Mouse (Mus musculus): ENCODE results near the gene Mthfd1. TPM values are rescaled to one million over a fixed set of nuclear protein-coding genes. Genes with fewer than 3 reads are reported as not detected.
A peak's percentile ranks its signal among the peaks of the same experiment; 100 is the strongest.

The Mthfd1 gene
- polyA plus RNA-seq, 1 experiment from 2014 or later: 52.5 TPM

- Histone ChIP-seq H3K4me3 (no peak overlapping the region), H3K27ac (replicated peaks) (no peak overlapping the region), H3K4me1 (peaks cover 9% of the 10 kb centered on the region), H3K4me2 (replicated peaks) (no peak overlapping the region), H3K9me3 (no peaks in the 10 kb centered on the region), H3K36me3 (peaks cover 20% of the 10 kb centered on the region), H3K9ac (replicated peaks) (no peak overlapping the region), H3K27me3 (no peaks in the 10 kb centered on the region)
- no peak for ATAC-seq (ENCODE audit: low FRiP score, low read depth)
- WGBS: 80% methylated on average over 9 of the region's 9 CpGs
Observed at GRCm38 (mm10) chr12:76306852-76307561, 51.9 kb downstream of the Mthfd1 start.

DNA sequence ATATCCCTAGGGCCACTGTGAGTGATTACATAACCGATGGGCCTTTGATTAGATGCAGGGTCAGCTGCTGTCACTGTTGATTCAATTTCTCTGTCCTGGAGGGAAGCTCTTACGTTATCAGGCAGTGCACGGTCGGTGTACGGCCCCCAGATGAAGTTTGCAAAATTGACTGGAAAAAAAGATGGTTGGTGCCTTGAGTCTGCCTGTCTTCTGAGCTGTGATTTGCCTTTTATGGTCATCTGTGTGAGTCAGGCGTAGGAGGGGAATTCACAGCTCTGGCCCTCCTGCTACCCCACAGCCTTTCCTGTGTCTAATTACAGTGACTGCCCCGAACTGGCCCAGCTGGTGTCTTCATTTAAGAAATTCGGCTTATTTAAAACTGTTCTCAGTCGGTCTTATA lies 52.9 kb downstream of the Mthfd1 start:
- Histone ChIP-seq H3K27ac (replicated peaks) (peak overlapping the region; percentile 42; the same call in 1 of the 2 replicates), H3K9ac (replicated peaks) (no peak overlapping the region), H3K9me3 (no peaks in the 10 kb centered on the region), H3K4me3 (no peak overlapping the region), H3K27me3 (no peaks in the 10 kb centered on the region), H3K4me2 (replicated peaks) (no peak overlapping the region), H3K4me1 (peaks cover 9% of the 10 kb centered on the region), H3K36me3 (peaks cover 25% of the 10 kb centered on the region)
- WGBS: 53% methylated on average over 9 of the region's 9 CpGs
- ATAC-seq (ENCODE audit: low FRiP score, low read depth): no peak

GRCm38 (mm10) chr12:76308436-76308835 lies 53.3 kb downstream of the Mthfd1 start:
- peaks cover 9% of the 10 kb centered on the region for H3K4me1 ChIP-seq
- WGBS: 85% methylated on average over 5 of the region's 5 CpGs
- H3K27me3 ChIP-seq: no peaks in the 10 kb centered on the region
- H3K4me3 ChIP-seq: no peak overlapping the region
- no peaks in the 10 kb centered on the region for H3K9me3 ChIP-seq
- peaks cover 21% of the 10 kb centered on the region for H3K36me3 ChIP-seq
- H3K9ac ChIP-seq (replicated peaks): no peak overlapping the region
- ATAC-seq (ENCODE audit: low FRiP score, low read depth): no peak
- peak overlapping the region; percentile 42; the same call in 1 of the 2 replicates for H3K27ac ChIP-seq (replicated peaks)
- H3K4me2 ChIP-seq (replicated peaks): no peak overlapping the region

- Histone ChIP-seq H3K36me3 (peaks cover 20% of the 10 kb centered on the region; the same call in 1 of the 2 replicates), H3K27ac (replicated peaks) (no peak overlapping the region), H3K9me3 (no peaks in the 10 kb centered on the region), H3K27me3 (no peaks in the 10 kb centered on the region), H3K9ac (replicated peaks) (no peak overlapping the region), H3K4me2 (replicated peaks) (no peak overlapping the region), H3K4me1 (peaks cover 9% of the 10 kb centered on the region), H3K4me3 (no peak overlapping the region)
- ATAC-seq (ENCODE audit: low FRiP score, low read depth): no peak
- WGBS: 89% methylated on average over 6 of the region's 6 CpGs
Observed at GRCm38 (mm10) chr12:76310007-76310406, 54.9 kb downstream of the Mthfd1 start.

- 76% methylated on average over 6 of the region's 6 CpGs for WGBS
- H3K36me3 ChIP-seq: peaks cover 26% of the 10 kb centered on the region; the same call in 1 of the 2 replicates
- H3K27me3 ChIP-seq: no peaks in the 10 kb centered on the region
- H3K4me3 ChIP-seq: no peak overlapping the region
- no peak overlapping the region for H3K27ac ChIP-seq (replicated peaks)
- no peak for ATAC-seq (ENCODE audit: low FRiP score, low read depth)
- H3K4me2 ChIP-seq (replicated peaks): no peak overlapping the region
- no peak overlapping the region for H3K9ac ChIP-seq (replicated peaks)
- H3K4me1 ChIP-seq: peaks cover 9% of the 10 kb centered on the region
- H3K9me3 ChIP-seq: no peaks in the 10 kb centered on the region
Observed at GRCm38 (mm10) chr12:76310633-76311032, 55.5 kb downstream of the Mthfd1 start.

DNA sequence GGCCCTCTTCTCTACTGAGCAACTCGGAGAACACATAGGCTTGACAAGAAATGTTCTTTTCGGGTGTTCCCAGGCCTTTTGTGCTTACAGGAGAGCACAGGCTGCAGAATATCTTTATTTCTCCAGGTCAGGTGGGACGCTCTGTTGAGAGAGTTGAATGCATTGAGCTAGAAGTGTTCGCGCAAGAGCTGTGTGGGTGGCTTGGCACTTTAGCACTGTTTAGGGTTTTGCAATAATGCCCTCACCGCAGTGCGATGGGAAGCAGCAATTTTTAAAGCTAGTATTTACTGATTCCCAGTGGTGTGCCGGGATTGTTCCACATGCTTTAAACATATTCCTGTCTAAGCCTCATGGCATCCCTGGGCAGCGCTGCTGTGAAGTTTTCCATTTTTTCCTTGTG lies 56.1 kb downstream of the Mthfd1 start:
- Histone ChIP-seq H3K4me2 (replicated peaks) (no peak overlapping the region), H3K27ac (replicated peaks) (no peak overlapping the region), H3K27me3 (no peaks in the 10 kb centered on the region), H3K9me3 (no peaks in the 10 kb centered on the region), H3K36me3 (peaks cover 27% of the 10 kb centered on the region; the same call in 1 of the 2 replicates), H3K4me1 (peaks cover 9% of the 10 kb centered on the region), H3K4me3 (no peak overlapping the region), H3K9ac (replicated peaks) (no peak overlapping the region)
- ATAC-seq (ENCODE audit: low FRiP score, low read depth): no peak
- WGBS: 92% methylated on average over 9 of the region's 9 CpGs

DNA sequence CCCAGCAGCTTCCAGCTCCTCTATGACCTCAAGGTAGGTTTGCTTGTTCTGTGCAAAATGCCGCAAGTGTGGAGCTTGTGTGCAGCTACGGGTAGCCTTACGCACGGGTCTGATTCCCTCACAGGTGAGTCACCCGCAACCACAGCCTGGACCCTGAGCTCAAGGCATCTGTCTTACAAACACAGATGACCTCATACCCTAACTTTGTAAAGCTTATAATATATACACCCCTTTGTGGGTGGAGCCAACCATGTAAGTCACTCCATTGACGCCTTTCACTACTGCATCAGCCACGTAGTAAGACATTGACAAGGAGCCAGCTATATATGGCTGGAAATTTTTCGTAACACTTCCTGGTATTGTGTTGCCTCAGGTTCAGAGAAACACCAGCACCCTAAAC lies 56.9 kb downstream of the Mthfd1 start:
- no peak for ATAC-seq (ENCODE audit: low FRiP score, low read depth)

GRCm38 (mm10) chr12:76318282-76319212 lies 63.4 kb downstream of the Mthfd1 start:
- no peak for ATAC-seq (ENCODE audit: low FRiP score, low read depth)
- Histone ChIP-seq H3K27me3 (no peaks in the 10 kb centered on the region), H3K9ac (replicated peaks) (no peak overlapping the region), H3K9me3 (no peaks in the 10 kb centered on the region), H3K36me3 (peaks cover 17% of the 10 kb centered on the region; the same call in 1 of the 2 replicates), H3K27ac (replicated peaks) (no peak overlapping the region), H3K4me2 (replicated peaks) (no peak overlapping the region), H3K4me3 (no peak overlapping the region), H3K4me1 (no peaks in the 10 kb centered on the region)
- 74% methylated on average over 9 of the region's 9 CpGs for WGBS

More for the DNA sequence above, 56.9 kb downstream of the Mthfd1 start:
- H3K27ac ChIP-seq (replicated peaks): no peak overlapping the region
- H3K9ac ChIP-seq (replicated peaks): no peak overlapping the region
- peaks cover 6% of the 10 kb centered on the region for H3K4me1 ChIP-seq
- H3K9me3 ChIP-seq: no peaks in the 10 kb centered on the region
- H3K27me3 ChIP-seq: no peaks in the 10 kb centered on the region
- peaks cover 27% of the 10 kb centered on the region; the same call in 1 of the 2 replicates for H3K36me3 ChIP-seq
- H3K4me2 ChIP-seq (replicated peaks): no peak overlapping the region
- H3K4me3 ChIP-seq: no peak overlapping the region
- 94% methylated on average over 8 of the region's 8 CpGs for WGBS

DNA sequence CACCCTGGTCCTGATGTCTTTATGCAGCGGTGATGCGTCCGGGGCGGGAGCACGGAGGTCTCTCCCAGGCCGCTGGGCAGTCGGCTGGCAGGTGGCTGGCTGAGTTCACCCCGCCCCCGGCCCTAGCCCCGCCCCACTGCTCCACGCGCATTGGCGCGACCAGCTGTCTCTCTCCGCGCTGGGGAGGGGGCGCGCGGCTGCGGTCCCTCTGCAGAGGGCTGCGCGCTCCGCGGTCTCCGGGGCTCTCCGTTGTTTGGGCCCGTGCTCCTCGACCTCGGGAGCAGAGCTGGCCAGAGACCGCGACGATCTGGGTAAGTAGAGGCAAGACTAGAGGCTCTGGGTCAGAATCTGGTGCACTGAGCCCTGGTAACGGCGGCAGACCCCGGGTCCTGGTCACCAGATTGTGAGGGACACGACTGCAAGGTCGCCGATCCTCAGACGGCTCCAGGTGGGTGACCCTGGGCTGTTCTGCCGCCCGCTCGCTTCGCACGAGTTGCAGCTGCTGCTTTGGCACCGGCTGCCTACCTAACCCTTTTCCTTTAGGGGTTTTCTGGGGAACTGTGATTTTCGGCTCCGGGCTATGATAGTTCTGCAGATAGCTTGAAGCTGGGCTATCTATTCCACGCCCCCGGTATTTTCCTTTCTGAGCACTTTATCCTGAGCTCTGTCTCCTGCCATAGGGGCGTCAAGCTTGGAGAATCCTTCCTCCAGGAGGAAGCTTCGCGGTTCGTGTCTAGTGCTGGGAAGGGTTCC lies 69.8 kb downstream of the Mthfd1 start, which contains the start of gene Akap5:
Gene Akap5, plus strand, starts transcription at position 213 of the 753 bp plus-strand sequence.
- Histone ChIP-seq H3K27me3 (no peaks in the 10 kb centered on the region), H3K4me1 (0 out of 2 replicates have a peak, but pooled peaks cover 6% of the 10 kb centered on the region), H3K9me3 (no peaks in the 10 kb centered on the region), H3K27ac (replicated peaks) (0 out of 2 replicates have a peak within 1 kb of the TSS, but pooled peaks have one; percentile 16), H3K4me2 (replicated peaks) (peak within 1 kb of the TSS; percentile 76), H3K4me3 (peak within 1 kb of the TSS; percentile 57), H3K36me3 (peaks cover 13% of the 10 kb centered on the region; the same call in 1 of the 2 replicates), H3K9ac (replicated peaks) (peak within 1 kb of the TSS; percentile 61)
- peak; percentile 99 for ATAC-seq (ENCODE audit: low FRiP score, low read depth)
- 2% methylated on average over 53 of the region's 53 CpGs for WGBS

GRCm38 (mm10) chr12:76326437-76327220 lies 71.5 kb downstream of the Mthfd1 start:
- WGBS: 91% methylated on average over 23 of the region's 23 CpGs
- Histone ChIP-seq H3K4me1 (0 out of 2 replicates have a peak, but pooled peaks cover 6% of the 10 kb centered on the region), H3K4me3 (no peak overlapping the region), H3K9ac (replicated peaks) (no peak overlapping the region), H3K9me3 (no peaks in the 10 kb centered on the region), H3K27me3 (no peaks in the 10 kb centered on the region), H3K4me2 (replicated peaks) (no peak overlapping the region), H3K27ac (replicated peaks) (no peak overlapping the region), H3K36me3 (peaks cover 15% of the 10 kb centered on the region; the same call in 1 of the 2 replicates)
- ATAC-seq (ENCODE audit: low FRiP score, low read depth): no peak
